Mouse (Mus musculus): ENCODE data around the gene Bcas1.

Bcas1 gene

DNA sequence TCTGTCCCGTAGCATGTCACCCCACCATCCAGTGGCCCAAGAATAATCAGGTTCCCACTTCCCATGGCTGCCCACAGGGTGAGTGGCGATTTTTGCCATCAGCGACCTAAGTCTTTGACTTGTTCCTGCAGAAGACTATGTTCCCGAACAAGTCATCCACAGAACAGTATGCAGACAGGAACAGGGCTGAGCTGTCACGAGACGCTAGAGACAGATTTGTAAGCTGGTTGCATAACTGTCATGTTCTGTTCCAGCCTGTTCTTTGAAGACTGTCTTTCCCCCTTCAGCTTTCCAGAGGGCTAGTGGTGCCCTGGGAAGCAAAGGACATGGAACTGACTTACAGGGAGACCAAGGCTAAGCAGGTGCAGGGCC, 116.7 kb downstream of the Bcas1 start:
- DNase-seq (ENCODE audit: low read depth, low spot score): no peak

DNA sequence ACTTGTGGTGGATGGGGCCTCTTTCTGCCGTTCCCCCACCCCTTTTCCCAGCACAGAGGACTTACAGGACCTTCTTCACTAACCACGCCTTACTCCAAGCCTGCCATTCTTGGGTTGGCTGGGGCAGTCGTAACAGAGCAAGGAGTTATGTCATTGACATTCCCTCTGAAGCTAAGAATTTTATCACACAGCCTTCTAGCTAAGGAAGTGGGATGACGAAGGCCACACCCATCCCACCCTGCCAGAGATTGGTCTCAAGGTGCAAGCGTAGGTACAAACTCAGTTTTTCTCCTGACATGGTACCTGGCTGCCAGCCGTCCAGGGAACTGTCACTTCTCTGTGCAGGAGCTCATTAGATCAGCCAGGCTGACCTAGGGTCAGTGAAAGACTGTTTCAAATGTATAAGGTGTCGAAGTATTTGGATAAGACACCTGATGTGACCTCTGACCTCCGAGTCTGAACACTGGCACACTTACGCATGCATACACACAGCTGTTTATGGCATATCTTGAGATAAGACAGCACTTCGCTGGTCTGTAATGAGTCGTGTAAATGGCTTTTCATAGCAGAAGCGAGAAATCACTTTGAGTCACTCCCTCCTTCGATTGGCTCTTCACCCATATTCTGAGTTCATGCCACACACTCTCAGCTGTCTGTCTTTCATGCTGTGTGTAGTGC, 117.2 kb downstream of the Bcas1 start:
- DNase-seq (ENCODE audit: low read depth, low spot score): no peak

DNA sequence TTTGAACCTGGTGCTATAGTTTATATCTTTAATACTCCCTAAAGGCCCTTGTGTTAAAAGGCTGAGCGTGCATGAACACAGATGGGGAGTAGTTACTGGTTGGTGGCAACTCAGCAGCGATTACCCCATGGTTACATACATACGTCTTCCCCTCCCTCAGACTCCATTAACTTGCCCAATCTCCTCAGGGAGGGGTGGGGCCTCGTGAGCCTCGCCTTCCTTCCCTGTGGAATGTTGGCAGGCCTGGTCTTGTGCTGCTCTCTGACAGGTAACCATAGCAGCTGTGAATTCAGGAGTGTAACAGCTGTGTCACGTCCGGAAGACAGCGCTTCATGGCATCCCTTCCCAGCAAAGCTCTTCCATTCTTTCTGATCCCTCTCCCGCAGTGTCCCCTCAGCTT, 118.7 kb downstream of the Bcas1 start:
- DNase-seq (ENCODE audit: low read depth, low spot score): no peak

DNA sequence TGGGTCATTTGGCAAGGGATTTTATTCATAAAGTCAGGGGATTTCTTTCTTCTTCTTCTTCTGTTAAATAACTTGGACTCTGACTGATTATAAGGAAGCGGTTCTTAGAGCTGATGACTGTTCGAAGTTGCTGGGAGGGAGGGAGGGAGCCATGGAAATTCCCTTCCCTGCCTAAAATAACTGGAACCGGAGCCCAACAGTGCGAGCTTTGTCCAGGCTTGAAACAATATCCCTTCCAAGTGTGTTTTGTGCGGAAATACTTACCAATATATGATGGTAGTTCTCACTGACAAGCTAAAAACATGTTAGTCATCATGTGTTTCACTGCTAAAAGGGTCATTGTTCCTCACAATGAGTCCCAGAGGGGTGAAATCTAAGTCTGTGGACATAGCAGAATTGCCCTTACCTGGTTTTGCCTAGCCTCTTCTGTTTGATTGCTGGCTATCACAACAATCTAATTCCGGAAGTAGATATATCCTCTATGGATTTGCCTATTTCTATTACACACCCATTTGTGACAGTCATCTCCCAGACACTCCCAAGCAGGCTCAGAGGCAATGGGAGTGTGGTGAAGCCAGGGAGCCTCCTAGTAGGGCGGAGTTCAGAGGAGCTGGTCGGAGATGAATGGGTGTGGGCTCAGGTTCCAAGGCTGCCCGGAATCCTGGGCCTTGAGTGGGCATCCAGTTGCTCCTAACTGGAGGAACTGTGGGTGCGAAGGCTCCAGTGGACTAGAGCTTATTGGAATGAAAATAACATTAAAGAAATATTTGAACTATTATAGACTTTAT, 119.4 kb downstream of the Bcas1 start:
- DNase-seq (ENCODE audit: low read depth, low spot score): no peak

DNA sequence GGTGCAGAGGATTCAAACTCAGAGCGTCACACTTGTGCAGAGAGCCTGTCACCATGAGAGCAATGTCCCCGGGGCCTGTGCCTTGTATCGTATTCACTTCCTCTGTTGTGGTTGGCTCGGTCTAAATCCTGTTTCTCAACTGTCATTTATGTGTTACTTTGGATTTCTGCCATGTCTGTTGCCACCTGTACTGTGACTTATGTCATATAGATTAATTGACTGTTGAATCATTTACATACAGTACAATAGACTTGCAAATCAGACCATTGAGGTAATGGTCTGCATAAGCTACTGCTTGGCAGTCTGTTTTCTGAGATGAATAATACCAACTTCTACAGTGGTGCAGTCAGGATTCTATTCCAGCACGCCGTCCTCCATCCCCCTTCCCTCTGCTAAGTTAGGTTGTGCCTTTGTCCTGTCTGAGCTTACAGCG, 120.0 kb downstream of the Bcas1 start:
- DNase-seq (ENCODE audit: low read depth, low spot score): no peak

DNA sequence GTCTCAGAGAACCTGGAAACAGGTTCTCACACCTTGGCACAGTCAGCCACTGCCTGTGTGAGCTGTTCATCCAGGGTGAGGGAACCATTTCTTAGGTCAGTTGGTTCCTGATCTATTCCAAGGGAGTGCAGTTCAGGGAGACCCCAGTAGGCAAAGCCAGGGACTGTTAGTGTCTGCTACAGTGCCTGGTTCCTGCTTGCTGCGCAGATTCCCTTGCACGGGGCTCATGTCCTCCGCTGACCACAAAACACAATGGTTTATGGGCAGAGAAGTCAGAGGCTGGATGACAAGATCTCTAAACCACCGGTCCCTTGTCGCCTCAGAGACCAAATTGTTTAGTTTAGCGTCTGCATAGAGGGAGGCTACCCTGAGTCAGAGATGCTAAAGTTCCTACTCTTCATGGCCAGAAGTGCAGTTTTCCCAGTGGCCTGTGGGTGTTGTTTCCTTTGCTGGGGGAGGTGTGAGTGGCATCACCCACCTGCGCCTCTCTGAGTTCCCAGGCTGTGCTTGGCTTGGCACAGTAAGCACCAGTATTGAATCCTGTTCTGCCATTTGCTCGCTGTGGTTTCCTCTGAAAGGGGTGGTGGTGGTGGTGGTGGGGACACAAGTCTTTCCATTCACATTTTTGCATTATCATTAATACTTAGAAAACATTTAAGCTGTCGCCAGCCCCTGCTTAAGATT, 120.9 kb downstream of the Bcas1 start:
- DNase-seq (ENCODE audit: low read depth, low spot score): no peak

DNA sequence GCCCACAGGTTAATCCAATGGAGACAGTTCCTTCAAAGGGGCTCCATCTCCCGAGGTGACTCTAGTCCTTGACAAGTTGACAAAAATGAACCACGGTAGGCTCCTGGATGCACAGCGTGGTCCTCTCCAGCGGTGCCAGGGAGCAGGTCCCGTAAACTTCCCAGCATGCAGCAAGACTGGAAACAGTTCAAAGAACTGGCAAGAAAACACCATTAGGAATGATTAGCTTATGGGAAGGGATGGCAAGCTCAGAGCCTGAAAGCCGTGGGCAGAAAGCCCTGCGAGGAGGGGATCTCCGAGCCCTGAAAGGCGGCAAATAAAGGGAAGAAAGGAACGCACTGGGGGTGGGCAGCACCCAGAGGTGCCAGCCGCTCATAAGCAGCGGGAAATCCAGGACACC, 122.9 kb downstream of the Bcas1 start:
- no peak for DNase-seq (ENCODE audit: low read depth, low spot score)

DNA sequence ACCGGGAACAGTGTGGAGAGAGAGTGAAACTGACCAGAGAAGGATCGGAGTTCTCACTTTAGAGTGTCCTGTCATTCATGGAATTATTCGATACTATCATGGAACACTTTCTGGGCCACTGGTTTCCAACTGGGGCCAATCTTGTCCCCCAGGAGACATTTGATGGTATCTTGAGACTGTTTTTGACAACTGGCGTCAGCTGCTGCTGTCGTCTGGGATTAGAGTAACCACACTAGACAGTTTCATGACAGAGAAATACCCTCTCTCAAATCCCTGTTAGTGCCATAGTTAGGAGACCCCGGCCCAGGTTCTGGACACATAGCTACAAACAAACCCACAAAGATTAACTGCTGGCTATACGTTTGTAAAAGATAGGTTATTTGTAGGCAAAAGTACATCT, 124.0 kb downstream of the Bcas1 start:
- DNase-seq (ENCODE audit: low read depth, low spot score): no peak

DNA sequence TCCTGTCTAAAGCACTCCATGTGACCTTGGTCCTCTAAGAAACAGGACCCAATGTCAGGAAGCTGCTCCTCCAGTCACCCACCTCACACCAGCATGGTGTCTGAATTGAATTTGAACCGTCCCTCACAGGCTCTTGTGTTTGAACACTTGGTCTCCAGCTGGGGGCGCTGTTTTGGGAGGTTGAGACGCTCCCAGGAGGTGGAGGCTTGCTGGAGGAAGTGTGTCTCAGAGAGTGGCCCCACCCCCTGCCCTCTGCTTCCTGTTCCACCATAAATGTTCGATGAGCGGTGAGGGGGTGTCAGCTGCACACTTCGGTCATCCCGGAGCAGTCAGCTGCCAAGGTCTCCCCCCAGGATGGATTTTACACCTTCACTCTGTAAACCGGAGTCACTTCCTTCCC, 124.8 kb downstream of the Bcas1 start:
- no peak for DNase-seq (ENCODE audit: low read depth, low spot score)

Data from retina, postnatal 7 days (tissue).